Mouse (Mus musculus) yolk sac, embryonic 10.5 days (tissue): ENCODE results near the gene Haus7.

Experiments used
- DNase-seq: peaks from one replicate; pipeline ENCODE4 v3.0.0-alpha.2; 2017; ENCODE audit warnings: low spot score

Gene Haus7

DNA sequence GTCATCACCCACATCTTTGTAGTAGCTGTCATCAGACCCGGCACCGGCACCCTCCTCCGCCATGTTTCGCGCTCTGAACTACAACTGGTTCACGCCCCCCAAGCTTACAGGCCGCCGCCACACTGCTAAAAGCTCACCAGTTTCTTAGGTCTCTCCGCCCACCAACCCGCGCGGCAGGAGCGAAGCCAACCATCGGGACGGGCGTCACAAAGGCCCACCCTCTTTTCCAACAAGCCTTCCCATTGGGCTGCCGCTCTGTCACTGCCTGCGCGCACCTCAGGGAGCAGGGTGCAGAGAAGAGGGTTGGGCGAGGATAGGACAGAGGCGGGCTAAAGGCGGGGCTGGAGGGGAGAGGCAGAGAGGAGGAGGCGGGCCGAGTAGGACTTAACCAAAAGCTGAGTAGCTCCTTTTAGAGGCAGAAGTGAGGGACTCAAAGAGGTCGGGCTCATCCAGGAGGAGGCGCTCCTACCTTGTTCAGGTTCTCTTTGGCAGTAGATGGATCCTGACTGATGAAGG lies at the start of gene Haus7:
Gene Haus7, minus strand, starts transcription at position 168 of the 516 bp plus-strand sequence.
- peak; percentile 96 for DNase-seq

DNA sequence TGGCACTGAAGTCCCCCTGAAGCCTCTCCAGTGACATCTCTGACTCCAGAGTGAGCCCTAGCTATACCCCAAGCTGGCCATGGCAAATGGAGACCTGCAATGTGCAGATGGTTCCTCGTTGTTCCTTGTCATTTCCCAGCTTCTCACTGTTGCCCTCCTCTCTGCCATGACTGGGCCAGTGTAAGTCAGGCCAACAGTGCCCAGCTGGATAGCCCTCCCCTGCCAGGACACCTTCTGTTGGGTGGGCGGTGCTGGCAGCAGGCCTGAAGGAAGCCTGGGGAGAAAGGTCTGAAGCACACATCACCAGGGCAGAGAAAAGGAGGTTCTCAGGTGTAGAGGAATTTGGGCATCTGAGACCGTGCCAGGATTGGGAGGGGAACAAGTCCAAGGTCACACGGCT lies 47.7 kb upstream of the Haus7 start:
- DNase-seq, result no peak

DNA sequence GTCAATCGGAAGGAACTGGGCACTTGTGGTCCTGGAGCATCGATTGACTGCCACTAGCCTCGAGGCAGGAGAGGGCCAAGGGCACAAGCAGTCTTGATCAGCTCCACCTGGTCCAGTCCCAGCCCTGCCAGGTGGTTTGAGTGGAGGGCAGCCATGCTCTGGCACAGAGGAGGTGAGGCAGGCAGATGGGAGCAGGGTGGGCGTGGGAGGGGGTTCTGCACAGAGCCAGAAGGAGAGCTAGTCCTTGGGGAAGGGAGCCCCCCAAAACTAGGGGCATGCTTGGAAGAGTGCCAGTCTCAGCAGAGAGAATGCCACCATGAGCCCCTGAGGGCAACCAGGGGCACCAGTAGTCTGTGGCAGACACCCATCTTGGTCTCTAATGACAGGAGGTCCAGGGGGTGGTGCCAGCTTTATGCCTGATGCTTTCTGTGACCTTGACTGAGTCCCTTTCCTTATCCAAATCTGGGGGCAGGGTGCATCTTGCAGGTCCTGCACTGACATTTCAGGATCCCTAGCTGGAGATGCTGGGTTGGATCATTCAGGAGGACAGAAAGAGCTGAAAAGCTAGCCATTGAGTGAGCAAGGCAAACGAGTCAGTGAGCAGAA lies 46.4 kb upstream of the Haus7 start:
- DNase-seq, result no peak

DNA sequence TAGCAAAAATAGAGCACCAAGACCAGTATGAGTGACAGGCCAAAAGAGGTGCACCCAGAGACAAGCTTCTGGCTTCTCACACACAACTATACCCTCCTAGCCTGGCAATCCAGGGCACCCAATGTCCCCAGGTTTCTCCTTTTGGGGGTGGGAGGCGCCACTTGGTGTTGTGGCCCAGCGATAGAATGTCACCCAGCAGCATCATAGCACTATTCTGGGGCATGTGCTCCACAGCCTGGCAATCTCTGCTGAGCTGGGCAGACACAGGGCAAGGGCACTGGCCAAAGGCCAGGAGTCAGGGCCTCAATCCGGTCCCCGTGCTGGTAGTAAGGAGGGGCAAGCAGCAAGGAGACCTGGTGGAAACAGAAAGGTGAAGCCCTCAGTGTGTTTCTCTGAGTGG lies 37.9 kb upstream of the Haus7 start:
- no peak for DNase-seq

DNA sequence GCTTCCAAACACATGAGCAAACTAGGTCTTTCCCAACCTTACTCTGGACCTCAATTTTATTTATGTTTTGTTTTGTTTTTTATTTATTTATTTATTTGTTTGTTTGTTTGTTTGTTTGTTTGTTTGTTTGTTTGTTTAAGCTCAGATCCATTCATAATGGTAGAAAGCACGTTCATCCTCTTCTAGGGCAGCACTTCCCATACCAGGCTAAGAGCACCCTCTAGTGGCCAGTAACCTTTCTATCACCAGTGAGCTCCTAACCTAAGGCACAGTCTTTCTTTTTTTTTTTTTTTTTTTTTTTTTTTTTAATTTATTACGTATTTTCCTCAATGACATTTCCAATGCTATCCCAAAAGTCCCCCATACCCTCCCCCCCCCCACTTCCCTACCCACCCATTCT lies 34.7 kb upstream of the Haus7 start:
- DNase-seq, result peak; percentile 18

DNA sequence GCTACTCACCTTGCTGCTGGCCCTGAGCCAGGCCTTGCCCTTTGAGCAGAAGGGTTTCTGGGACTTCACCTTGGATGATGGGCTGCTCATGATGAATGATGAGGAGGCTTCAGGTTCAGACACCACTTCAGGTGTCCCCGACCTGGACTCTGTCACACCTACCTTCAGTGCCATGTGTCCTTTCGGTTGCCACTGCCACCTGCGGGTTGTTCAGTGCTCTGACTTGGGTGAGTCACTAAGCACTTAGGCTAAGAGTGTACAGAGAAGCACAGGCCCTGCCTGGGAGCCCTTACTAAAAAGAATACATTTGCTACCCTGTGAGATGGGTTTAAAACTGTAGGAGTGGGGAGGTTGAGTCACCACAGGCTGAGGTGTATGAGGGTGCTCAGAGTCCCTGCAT lies 32.0 kb upstream of the Haus7 start:
- no peak for DNase-seq

DNA sequence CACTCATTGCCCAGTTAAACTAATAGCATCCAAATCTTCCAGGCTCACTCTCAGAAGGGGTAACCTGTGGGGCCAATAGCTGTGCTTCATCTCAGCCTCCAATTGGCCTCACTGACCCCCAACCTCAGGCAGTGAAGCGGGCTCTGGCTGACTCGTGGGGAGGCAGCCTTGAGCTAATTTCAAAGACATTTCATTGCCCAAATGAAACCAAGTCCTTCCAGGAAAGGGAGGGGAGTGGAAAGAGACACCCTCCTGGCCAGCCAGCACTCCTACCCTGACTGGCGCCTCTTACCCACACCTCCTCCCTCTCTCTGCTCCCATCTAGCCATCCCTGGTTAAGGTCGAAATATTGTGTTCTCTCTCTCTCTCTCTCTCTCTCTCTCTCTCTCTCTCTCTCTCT lies 31.3 kb upstream of the Haus7 start:
- no peak for DNase-seq

DNA sequence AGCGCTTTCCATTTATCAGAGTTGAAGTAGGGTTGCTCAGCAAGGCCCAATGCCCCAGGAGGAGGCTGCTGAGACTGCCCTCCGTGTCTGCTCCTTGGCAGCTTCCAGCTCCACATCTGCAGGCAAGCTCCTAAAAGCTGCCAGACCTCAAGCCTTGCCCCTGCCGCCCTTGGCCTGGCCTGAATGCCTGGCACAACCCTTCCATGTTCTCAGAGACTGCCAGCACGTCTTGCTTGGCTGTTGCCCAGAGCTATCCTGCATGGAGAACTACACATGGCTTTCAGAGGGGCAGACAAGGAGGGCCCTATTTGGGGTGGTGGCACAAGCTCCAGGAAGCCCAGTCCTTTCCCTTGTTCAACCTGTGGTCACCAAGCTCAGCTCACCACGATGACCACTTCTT lies 28.1 kb upstream of the Haus7 start:
- no peak for DNase-seq

DNA sequence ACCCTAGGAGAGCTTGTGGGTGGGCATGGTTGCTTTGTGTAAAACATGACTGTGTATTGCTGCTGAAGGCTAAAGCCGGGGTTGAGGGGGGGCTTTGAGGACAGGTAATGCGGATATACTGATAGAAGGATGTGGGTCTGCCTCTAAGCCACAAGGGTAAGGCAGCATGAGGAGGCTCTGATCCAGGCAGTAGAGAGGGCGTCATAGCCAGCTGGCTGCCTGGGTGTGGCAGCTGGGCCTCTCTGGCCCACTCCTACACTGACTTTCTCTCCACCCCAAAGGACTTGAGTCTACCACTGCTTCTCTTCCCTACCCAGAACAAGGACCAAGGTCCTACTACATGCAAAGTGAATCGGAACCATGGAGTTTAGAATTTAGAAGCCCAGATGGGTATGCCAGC lies 26.0 kb upstream of the Haus7 start:
- no peak for DNase-seq

DNA sequence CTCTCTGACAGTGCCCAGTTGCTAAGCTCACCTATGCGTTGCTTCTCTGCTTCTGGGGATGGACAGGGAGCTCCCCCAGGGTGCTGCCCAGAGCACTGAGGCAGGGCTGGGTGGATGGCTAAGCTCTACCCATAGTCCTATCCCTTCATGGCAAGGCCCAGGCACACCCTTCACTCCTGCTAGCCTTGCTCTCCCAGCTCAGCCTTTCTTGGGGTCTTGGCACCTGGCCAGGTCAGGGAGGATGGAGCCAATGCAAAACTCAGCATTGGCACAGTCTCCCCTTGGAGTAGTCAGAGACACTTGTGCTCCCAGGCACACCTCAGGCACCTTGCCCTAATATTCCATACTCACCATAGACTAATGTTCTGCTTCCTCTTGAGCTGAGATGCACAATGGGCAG lies 25.2 kb upstream of the Haus7 start:
- no peak for DNase-seq

DNA sequence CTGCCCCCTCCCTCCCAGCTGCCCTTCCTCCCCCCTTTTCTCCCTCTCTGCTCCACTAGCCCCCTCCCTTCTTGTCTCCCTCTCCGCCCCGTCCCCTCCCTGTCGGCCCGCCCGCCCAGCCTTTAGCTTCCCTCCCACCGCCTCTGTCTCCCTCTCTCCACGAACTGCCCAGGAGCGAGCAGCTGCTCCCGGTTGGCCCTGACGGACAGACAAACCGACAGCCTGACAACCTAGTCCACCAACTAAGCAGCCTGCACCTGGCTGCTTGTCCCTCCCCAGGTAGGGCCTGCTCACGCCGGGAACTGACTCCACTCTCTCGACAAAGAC lies 24.6 kb upstream of the Haus7 start, which contains the start of gene Bgn:
Gene Bgn, plus strand, starts transcription at position 119 of the 327 bp plus-strand sequence.
- peak; percentile 18 for DNase-seq

DNA sequence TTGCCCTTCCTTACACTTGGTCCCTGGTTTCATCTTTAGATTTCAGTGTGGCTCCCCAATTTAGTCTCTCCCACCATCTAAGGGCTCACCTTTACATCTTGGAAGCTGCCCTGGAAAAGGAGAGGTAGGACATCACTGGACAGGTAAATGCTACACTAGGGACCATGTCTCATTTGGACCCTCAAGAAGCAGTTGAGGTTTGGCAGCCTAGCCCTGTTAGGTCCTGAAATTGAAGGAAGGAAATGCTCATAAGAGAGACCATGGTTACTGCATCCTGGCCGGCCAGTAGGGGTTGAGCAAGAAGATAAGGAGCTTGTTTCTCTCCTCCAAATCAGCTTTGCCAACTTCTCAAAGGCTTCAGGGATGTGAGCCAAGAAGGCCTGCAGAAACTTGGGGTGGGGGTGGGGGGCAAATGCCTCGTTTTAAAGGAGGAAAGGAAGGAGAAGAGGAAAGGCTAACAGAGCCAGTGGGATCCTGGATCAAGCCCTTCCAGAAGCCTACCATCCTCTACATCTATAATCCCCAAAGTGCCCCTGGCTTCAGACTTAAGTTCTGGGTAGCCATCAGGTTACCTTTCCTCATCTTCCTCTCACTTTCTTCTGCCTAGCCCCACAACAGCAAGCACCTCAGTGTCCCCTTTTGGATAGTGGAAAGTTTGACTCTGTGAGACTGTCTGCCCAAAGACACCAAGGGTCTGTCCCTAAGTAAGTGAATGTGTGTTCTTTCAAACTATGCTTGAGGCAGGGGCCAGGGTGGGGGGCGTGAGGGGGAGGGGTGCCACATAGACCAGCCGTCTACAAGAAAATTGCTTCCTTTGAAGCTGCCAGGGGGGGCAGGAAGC lies 24.0 kb upstream of the Haus7 start:
- DNase-seq, result no peak

DNA sequence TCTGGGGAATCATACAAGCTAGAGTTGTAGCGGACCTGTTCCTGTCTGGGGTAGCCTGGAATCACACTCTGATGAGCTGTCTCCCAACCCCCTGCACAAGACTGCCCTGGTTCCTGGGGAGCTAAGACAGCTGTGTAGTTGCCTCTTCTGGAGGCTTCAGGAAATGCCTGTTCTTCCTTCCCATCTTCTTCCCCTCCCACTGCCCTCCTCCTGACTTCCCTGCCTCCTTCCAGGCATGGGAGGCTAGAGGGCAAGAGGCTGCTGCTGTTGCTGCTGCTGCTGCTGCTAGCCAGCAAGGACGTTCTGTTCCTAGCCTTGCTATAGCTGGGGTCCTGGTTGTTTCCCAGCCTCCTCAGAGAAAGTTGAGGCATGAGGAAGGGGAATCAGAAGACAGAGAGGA lies 21.5 kb upstream of the Haus7 start:
- DNase-seq, result no peak

DNA sequence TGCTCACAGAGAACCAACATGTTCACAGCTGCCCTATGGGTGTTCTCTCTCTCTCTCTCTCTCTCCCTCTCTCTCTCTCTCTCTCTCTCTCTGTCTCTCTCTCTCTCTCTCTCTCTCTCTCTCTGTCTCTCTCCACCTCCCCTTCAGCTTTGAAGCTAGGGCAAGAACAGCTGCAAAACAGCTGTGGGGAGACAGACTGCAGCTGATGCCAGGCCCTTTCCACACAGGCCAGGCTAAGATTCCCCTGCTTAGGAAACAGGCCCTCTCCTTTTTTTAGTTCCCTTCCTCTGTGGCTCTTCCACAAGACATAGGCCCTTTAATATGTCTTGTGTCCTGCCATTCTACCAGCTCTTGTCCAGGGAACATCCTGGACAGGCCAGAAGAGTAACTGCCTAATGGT lies 20.8 kb upstream of the Haus7 start:
- DNase-seq, result no peak

DNA sequence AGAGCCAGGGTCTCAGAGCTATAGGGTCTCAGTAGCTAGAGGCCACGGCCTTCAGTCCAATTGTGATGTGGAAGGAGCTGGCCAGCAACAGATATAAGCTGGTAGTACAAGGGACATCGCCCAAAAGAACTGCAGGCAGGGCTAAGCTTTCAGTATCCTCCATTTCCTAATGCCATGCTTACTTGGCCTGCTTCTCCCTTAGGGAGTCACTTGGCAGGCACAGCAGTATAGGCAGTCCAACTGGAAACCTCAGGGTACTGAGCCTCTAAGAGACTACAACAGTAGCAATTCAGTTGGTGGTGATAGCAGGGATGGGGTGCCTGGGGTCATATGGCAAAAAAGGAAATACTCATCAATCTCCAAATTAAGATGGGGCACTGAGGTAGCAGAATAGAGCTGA lies 18.7 kb upstream of the Haus7 start:
- no peak for DNase-seq

DNA sequence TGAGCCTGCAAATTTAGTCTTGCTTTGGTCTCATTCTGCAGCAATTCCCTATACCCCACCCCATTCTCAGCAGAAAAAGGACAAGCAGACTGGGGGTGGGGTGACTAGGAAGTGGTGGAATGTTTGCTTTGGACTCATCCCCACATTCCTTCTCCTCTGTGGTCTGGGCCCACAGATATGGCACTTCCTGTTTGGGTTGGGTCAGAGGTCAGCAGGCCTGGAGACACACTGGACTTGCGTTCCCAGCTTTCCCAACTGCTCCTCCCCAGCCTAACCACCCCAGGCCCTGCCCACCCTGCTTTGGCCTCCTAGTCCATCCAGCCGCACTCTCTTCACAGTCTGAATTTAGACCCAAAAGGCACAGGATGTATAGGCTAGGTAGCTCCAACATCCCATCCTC lies 17.8 kb upstream of the Haus7 start:
- peak; percentile 80 for DNase-seq

DNA sequence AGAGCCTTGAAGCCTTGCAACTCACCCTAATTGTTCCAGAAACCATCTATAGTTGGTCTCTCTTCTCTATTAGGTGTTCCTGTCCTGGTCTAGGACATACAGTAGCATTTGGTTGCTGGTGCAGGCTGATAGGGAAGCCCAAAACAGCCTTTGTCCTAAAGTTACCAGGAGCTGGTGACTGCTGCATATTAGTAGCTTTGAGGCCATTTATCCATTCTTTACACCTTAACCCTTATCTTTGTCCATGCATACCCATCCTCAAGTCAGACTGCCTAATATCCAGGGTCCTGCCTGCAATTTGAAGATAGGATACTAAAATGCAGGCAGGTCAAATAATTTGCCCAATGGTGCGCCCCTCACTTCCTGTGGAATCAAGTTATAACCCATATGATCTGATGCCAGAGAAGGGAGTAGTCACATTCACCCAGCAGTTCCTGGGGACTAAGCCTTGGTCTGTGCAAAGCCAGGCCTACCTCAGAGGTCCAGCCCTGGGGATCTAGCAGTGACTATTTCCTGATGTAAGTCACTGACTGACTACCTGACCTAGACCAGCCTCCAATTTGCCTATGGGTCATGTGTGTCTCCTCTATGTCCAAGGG lies 16.9 kb upstream of the Haus7 start:
- DNase-seq, result no peak

DNA sequence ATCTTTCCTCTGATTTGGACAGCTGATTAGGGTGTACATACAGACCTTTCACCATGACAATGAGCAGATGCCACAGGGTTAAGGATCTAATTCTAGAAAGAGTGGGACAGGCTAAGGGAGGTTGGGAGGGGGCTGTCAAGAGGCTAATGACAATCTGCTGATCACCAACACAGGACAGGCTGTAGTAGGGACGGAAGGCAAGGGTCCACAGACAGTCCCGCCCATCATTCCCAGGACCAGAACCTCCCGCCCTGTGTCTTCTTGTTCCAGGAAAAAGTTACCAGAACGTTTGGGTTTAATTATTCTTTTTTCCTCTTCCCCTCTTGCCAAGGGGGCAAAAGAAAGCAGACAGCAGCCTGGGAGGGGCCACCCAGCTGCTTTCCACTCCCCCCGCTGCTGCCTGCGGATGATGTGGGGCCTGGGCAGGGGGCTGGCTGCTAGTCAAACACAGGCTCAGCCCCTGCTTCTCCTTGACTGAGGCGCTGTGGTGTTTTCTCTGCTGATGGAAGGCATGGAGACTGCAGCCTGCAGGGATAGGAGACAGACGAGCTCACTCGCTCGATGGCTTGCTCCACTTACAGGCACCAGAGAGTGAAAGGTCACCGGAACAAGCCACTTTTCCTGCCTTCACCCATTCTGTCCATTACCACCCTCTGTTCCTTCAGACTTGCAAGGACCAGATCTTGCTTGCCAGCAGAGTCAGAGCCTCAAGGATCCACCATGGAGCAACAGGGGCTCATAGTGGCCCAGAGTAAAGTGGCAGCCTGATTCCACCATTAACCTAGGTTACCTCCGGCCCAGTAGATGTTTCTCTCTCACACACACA lies 15.7 kb upstream of the Haus7 start:
- DNase-seq, result no peak

DNA sequence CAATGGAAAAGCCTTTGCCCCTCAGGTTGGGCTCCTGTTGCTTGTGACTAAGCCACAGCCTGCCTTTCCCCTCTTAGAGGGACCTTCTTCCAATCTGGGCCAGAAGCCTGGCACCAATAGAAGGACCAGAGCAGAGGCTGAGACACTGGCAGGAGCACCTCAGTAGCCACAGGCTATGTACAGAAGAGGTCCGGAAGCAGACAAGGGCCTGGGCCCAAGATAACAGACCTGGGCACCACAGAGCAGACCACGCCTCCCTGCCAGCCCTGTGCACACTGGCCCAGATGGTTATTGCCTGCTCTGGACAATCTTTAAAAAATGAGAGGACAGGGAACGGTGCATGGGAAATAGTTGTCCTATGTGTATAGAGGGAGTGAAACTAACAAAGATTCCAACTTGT lies 12.9 kb upstream of the Haus7 start:
- DNase-seq, result no peak

DNA sequence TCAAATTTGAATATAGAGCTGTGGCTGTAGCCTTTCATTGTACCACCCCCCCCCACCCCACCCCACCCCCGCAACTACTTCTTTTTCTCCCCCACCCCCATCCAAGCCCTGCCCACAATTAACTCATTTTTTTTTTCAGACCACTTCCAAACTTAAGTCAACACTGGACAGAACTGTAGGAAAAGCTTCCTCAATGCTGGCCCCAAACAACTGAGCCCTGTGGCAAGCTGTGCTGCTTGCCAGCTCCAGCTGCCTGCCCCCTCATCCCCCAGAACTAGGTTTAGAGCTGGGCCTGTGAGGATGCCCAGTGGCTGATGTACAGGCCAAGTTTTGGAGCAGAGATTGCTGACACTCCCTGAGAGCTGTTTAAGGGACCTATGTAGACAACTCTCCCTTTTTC lies 9.9 kb upstream of the Haus7 start:
- DNase-seq, result no peak

DNA sequence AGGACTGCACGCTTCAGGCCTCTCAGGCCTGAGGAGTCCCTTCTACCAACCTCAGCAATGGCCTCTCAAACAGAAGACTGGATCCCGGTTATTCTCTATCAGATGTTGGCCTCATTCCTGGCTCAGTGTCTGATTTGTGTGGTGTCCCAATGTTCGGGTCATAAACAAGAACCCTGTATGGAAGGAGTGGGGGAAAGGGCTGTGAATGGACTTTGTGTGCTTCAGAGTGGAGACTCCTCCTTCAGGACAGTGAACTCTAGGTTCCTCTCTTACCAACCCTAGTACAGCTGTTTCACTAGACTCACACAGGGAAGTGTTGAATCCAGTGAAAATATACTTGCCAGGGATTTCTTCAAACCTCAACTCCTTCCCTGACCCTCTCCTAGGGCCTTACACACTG lies 9.5 kb upstream of the Haus7 start:
- no peak for DNase-seq

DNA sequence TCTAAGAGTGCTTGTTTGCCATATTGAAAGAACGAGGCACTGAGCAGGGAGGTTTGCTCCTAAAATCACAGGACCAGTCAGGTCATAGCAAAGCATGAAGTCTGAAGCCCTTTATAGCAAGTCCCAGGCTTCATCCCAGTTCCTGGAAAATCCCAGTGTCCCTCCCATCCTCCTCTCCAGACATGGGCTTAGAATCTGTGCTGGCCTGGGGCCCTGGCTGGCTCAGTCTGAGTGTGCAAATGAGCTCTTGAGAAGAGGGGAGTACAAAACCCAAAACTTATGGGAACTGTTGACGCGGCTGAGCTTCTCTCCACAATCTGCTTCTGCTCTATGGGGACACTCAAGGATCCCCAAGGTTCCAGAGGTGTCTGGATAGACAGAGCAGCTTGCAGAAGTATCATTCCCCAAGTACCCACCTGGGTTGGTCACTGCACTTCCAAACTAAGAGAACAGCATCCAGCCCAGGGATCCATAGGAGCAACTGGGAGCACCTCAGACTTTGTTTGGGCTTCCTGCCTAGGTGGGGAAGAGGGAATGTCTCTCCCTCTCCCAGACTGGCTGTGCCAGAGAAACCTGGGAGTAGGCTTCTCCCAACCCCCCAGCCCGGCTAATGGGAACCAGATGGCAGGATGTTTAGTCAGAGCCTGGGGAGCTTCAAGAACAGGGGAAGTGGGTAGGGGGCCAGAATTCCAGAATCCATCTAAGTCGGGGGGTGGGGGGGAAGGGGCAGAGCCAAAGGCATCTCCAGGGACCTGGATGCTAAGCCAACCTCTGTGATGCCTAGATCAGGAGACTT lies 8.8 kb upstream of the Haus7 start:
- DNase-seq, result no peak
